Mouse (Mus musculus): ENCODE data around the gene Olfr325. TPM values are rescaled to one million over a fixed set of nuclear protein-coding genes. Genes with fewer than 3 reads are reported as not detected.

Olfr325 gene
- total RNA-seq, 2 experiments from 2014 or later, result not detected

- no peak for DNase-seq (ENCODE audit: low spot score in 2 of 2)
These were observed 48.6 kb downstream of the Olfr325 start for GRCm38 (mm10) chr11:58626146-58626545.

- no peak for DNase-seq (ENCODE audit: low spot score in 2 of 2)
These were observed 52.9 kb downstream of the Olfr325 start, which contains the start of gene Olfr323 for GRCm38 (mm10) chr11:58630401-58630800. TSS of gene Olfr323 (minus strand) at chr11:58630501.

Other genes starting within 250 kb of the Olfr325 start
- gene Zfp672, start 247.4 kb upstream of the Olfr325 start, total RNA-seq (2021), result 10 to 100 TPM; 47.7 to 52.0 TPM
- 10 to 100 TPM; 67.1 to 69.3 TPM for gene Sh3bp5l, start 247.0 kb upstream of the Olfr325 start, total RNA-seq (2021)
- under 1 TPM in 1 of 2 experiments, not detected in 1; 0.37 TPM for gene Lypd8, start 198.7 kb upstream of the Olfr325 start, total RNA-seq (2021)
- not detected for gene 1810065E05Rik, start 156.6 kb upstream of the Olfr325 start, total RNA-seq (2021)
- not detected for gene Gm12253, start 145.2 kb upstream of the Olfr325 start, total RNA-seq (2021)
- gene Lypd9, start 124.8 kb upstream of the Olfr325 start, total RNA-seq (2021), result not detected
- not detected for gene Olfr30, start 115.5 kb upstream of the Olfr325 start, total RNA-seq (2021)
- gene Olfr332, start 85.2 kb upstream of the Olfr325 start, total RNA-seq (2021), result not detected
- gene Olfr331, start 75.2 kb upstream of the Olfr325 start, total RNA-seq (2021), result not detected
- gene Olfr330, start 42.9 kb upstream of the Olfr325 start, total RNA-seq (2021), result not detected
- gene Olfr329-ps, start 31.3 kb upstream of the Olfr325 start, total RNA-seq (2021), result not detected
- under 1 TPM in 1 of 2 experiments, not detected in 1; 0.18 TPM for gene Olfr328, start 22.1 kb upstream of the Olfr325 start, total RNA-seq (2021)
- not detected for gene Olfr224, start 7.2 kb upstream of the Olfr325 start, total RNA-seq (2021)
- gene Olfr324, start 17.4 kb downstream of the Olfr325 start, total RNA-seq (2021), result not detected
- gene 2210407C18Rik, start 38.3 kb downstream of the Olfr325 start, total RNA-seq (2021), result not detected
- gene Olfr323, start 52.8 kb downstream of the Olfr325 start, total RNA-seq (2021), result not detected
- gene Trim58, start 62.7 kb downstream of the Olfr325 start, total RNA-seq (2021), result not detected
- gene Olfr322, start 81.1 kb downstream of the Olfr325 start, total RNA-seq (2021), result not detected
- not detected for gene Olfr320, start 103.4 kb downstream of the Olfr325 start, total RNA-seq (2021)
- not detected for gene Olfr319, start 121.4 kb downstream of the Olfr325 start, total RNA-seq (2021)
- under 1 TPM; 0.09 to 0.17 TPM for gene Olfr318, start 146.3 kb downstream of the Olfr325 start, total RNA-seq (2021)
- gene Olfr317, start 161.5 kb downstream of the Olfr325 start, total RNA-seq (2021), result under 1 TPM; 0.24 to 0.28 TPM
- gene Olfr316, start 175.0 kb downstream of the Olfr325 start, total RNA-seq (2021), result under 1 TPM; 0.31 to 0.37 TPM
- gene Olfr315, start 195.5 kb downstream of the Olfr325 start, total RNA-seq (2021), result not detected
- not detected for gene Olfr314, start 205.2 kb downstream of the Olfr325 start, total RNA-seq (2021)
- gene Fam183b, start 224.2 kb downstream of the Olfr325 start, total RNA-seq (2021), result 1 to 10 TPM; 6.0 to 6.1 TPM
- gene Olfr313, start 237.3 kb downstream of the Olfr325 start, total RNA-seq (2021), result not detected